Mouse (Mus musculus) hindbrain, embryonic 16.5 days (tissue): ENCODE data around the gene Hs1bp3. TPM values are rescaled to one million over a fixed set of nuclear protein-coding genes. Genes with fewer than 3 reads are reported as not detected.
A peak's percentile ranks its signal among the peaks of the same experiment; 100 is the strongest.

Source experiments
- ATAC-seq: fragments of 200-750 bp; cut with Nextera tagmentation; 2 replicates; pipeline ENCODE4 v1.8.0; 2017; ENCODE audit warnings: moderate TSS enrichment, moderate library complexity
- H3K27ac ChIP-seq: fragments of 300-500 bp; sonication (generic); 2 replicates; pipeline ENCODE4 v1.5.1; 2014; ENCODE audit warnings: low read depth, mild to moderate bottlenecking, control low read depth, low read length, moderate library complexity
- H3K27me3 ChIP-seq: fragments of 300-500 bp; sonication (generic); replicated peaks from 2 replicates; pipeline ENCODE4 v1.6.1; 2014; ENCODE audit warnings: low read length; ENCODE audit not compliant: control insufficient read depth, insufficient read depth
- H3K36me3 ChIP-seq: fragments of 300-500 bp; sonication (generic); 2 replicates; pipeline ENCODE4 v1.6.1; 2014; ENCODE audit warnings: mild to moderate bottlenecking, low read length, moderate library complexity, mixed read lengths; ENCODE audit not compliant: control insufficient read depth, insufficient read depth
- H3K4me1 ChIP-seq: fragments of 300-500 bp; sonication (generic); 2 replicates; pipeline ENCODE4 v1.6.1; 2014; ENCODE audit warnings: low read depth, low read length; ENCODE audit not compliant: control insufficient read depth, insufficient read depth
- H3K4me2 ChIP-seq: fragments of 300-500 bp; sonication (generic); 2 replicates; pipeline ENCODE4 v1.6.1; 2014; ENCODE audit warnings: mild to moderate bottlenecking, low read length, control low read depth, moderate library complexity
- H3K4me3 ChIP-seq: fragments of 300-500 bp; sonication (generic); 2 replicates; pipeline ENCODE4 v1.5.1; 2014; ENCODE audit warnings: mild to moderate bottlenecking, low read length, control low read depth, moderate library complexity
- H3K9ac ChIP-seq: fragments of 300-500 bp; sonication (generic); 2 replicates; pipeline ENCODE4 v1.6.1; 2014; ENCODE audit warnings: low read depth, mild to moderate bottlenecking, control low read depth, low read length, moderate library complexity
- H3K9me3 ChIP-seq: fragments of 300-500 bp; sonication (generic); 2 replicates; pipeline ENCODE4 v1.6.1; 2014; ENCODE audit warnings: mild to moderate bottlenecking, low read length, moderate library complexity; ENCODE audit not compliant: control insufficient read depth
- WGBS: fragments of 180-500 bp; shearing (Covaris S2); extraction: QIAGEN DNeasy Blood & Tissue Kit; methylation state at CpG from one replicate; pipeline ENCODE4 v1.1.7; 2014; 5-methylcytosine and 5-hydroxymethylcytosine counted together
- polyA plus RNA-seq: library from polyadenylated mRNA; unstranded; fragments of >200 nt; fragmentation: Nextera tagmentation; extraction: Ambion mirVana; gene quantifications from 2 replicates; pipeline ENCODE4 v1.2.1, GENCODE M21; 2015

The Hs1bp3 gene
- polyA plus RNA-seq, 1 experiment from 2014 or later: 10.1 TPM

DNA sequence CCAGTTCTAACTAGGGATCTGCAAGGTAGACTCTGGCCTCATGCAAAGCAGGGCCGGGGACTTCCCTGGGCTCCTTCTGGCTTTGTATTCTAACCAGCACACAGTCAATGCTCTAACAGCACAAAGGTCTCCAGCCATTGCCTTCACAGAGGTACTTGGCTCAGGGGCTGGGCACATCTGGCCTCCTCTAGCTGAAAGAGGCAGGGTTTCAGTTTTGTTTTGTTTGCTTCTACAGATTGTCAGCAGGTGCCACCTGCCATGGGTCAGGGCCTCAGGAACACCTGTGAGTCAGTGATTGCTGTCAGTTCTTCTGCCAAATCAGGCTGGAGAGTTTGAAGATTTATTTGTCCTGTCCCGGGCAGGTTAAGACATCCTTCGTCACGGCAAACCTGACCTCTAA, 39.8 kb downstream of the Hs1bp3 start:
- Histone ChIP-seq H3K9ac (no peak overlapping the region), H3K9me3 (no peaks in the 10 kb centered on the region), H3K4me2 (no peak overlapping the region), H3K27ac (no peak overlapping the region), H3K36me3 (no peaks in the 10 kb centered on the region), H3K4me3 (no peak overlapping the region), H3K4me1 (peaks cover 5% of the 10 kb centered on the region), H3K27me3 (no peaks in the 10 kb centered on the region)
- no peak for ATAC-seq
- WGBS: 73% methylated on average over 4 of the region's 4 CpGs

DNA sequence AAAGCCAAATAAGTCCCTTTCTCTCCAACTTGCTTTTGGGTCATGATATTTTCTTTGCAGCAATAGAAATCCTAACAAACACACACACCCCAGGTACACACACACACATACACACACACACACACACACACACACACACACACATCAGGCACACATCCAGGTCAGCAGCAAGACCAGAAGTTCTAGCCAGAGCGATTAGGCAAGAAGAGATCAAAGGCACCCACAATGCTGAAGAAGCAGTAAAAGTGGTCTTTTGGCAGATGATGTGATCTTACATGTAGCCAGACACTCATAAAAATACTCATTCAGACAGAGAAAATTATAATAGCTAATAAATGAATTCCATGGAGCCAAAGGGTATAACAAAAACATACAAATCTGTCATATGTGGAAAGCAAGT, 41.0 kb downstream of the Hs1bp3 start:
- H3K9ac ChIP-seq: no peak overlapping the region
- 87% methylated on average over 1 of the region's 1 CpGs for WGBS
- no peaks in the 10 kb centered on the region for H3K36me3 ChIP-seq
- no peak for ATAC-seq
- no peak overlapping the region for H3K4me3 ChIP-seq
- H3K4me2 ChIP-seq: no peak overlapping the region
- H3K9me3 ChIP-seq: no peaks in the 10 kb centered on the region
- peaks cover 5% of the 10 kb centered on the region for H3K4me1 ChIP-seq
- H3K27me3 ChIP-seq: no peaks in the 10 kb centered on the region
- H3K27ac ChIP-seq: no peak overlapping the region

DNA sequence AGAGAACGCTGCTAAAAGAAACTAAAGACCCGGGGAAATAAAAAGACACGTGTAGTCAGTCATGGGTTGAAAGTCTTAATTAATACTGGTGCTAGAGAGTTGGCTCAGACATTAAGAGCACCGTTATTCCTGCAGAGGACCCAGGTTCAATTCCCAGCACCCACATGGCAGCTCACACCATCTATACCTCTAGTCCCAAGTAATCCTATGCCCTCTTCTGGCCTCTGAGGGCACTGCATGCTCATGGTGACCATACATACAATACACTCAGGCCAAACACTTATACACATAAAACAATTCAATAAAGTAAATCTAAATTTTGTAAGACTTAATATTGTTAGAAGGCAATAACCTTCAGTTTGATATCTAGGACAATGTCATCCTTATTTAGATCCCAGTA, 41.8 kb downstream of the Hs1bp3 start:
- Histone ChIP-seq H3K4me1 (peaks cover 5% of the 10 kb centered on the region), H3K36me3 (no peaks in the 10 kb centered on the region), H3K9ac (no peak overlapping the region), H3K27ac (no peak overlapping the region), H3K27me3 (no peaks in the 10 kb centered on the region), H3K4me2 (no peak overlapping the region), H3K4me3 (no peak overlapping the region), H3K9me3 (no peaks in the 10 kb centered on the region)
- ATAC-seq: no peak
- 97% methylated on average over 4 of the region's 4 CpGs for WGBS

DNA sequence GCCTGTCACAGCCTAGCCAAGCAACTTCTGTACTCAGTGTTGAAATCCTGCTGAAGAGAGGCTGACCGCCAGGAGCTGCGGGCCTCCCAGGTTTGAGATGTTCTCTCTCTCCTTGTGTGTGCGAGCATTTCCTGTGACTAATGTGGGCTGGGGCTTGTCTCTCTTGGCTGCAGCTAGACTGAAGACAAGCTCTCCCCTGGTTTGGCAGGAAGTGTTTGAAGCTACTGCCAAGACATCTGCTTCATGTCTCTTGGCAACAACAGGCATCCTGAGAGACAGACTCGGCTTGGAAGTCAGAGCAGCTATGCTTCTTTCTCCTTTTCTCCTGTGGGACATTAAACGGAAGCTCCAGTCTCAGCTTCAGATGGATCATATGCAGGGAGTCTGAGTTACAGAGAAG, 44.2 kb downstream of the Hs1bp3 start:
- H3K27me3 ChIP-seq: no peaks in the 10 kb centered on the region
- WGBS: 42% methylated on average over 5 of the region's 5 CpGs
- peak; percentile 94 for ATAC-seq

DNA sequence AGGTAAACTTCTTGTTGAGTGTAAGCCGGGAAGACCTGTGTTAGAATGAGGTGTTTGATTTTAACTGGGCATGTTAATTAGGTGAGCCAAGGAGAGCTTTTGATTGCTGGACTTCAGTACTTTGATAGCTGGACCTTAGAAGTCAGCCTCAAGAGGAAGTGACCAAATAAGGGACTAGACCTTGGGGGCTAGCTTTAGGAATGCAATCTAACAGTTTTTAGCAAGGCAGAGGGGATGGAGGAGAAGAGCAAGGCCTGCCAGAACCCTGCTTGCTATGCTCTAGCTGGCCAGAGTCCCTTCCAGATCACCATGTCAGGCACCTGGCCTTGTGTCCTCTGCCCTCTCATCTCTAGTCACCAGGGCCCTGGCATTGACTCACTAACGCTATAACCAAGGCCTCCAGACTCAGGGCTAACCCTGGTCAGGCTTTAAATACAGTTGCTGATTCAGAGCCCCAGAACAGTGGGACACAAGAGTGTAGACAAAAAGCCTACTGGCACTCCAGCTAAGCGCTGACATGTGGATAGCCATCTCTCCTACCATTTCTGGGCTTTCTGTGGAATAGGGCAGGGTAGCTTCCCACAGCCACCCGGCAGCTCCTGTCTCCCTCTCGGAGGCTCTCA, 45.2 kb downstream of the Hs1bp3 start:
- Histone ChIP-seq H3K4me3 (no peak overlapping the region), H3K27ac (no peak overlapping the region; the same call in 1 of the 2 replicates), H3K4me1 (peaks cover 5% of the 10 kb centered on the region), H3K36me3 (no peaks in the 10 kb centered on the region), H3K27me3 (no peaks in the 10 kb centered on the region), H3K4me2 (no peak overlapping the region), H3K9me3 (no peaks in the 10 kb centered on the region), H3K9ac (no peak overlapping the region)
- ATAC-seq: no peak
- 84% methylated on average over 5 of the region's 5 CpGs for WGBS

More for the DNA sequence above, 44.2 kb downstream of the Hs1bp3 start:
- Histone ChIP-seq H3K9ac (no peak overlapping the region), H3K4me2 (0 out of 2 replicates have a peak overlapping the region, but pooled peaks have one; percentile 4), H3K9me3 (no peaks in the 10 kb centered on the region), H3K4me1 (peaks cover 5% of the 10 kb centered on the region), H3K27ac (peak overlapping the region; percentile 60), H3K4me3 (no peak overlapping the region), H3K36me3 (no peaks in the 10 kb centered on the region)

DNA sequence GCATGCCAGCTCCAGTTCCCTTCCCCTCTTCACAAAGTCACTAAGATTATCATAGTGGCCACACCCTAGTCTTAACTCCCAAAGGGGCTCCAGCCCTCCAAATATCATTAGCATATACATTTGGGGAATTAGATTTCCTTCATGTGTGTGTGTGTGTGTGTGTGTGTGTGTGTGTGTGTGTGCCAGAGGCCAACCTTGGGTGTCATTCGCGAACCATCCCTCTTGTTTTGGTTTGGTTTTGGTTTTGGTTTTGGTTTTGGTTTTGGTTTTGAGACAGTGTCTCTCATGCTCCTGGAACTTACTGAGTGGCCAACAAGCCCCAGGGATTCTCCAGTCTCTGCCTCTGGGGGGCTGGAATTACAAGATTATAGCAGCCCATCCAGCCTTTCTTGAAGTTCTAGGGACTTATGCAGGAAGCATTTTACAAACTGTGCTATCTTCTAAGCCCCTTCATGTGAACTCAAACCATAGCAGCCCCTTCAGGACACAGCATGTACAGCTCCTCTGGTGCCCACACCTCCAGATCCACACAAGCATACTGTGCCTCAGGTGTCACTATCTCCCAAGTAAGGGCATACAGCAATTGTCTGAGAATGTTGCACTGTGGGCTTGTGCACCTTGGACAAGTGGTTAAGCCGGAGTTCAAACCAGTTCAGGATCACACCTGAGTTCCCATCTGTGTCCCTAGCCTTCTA, 46.3 kb downstream of the Hs1bp3 start:
- WGBS: 100% methylated on average over 3 of the region's 3 CpGs
- Histone ChIP-seq H3K4me1 (peaks cover 5% of the 10 kb centered on the region), H3K36me3 (no peaks in the 10 kb centered on the region)

DNA sequence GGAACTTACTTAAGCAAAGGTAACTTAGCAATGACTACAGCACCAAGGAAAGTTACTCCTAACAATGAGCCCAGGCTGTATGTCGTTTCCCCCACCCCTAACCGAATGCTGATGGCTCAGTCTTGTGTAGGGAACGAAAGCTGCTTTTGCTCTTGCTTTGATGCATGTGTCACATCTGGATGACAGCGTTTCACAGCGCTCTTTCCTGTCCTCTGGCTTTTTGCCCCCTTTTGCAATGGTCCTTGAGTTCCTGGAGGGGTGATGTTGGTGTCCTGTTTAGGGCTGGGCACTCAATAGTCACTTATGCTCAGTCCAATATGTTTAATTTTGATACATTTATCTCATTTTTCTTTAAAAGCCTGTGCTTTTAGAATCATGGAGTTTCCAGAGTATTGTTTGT, 48.6 kb downstream of the Hs1bp3 start:
- 68% methylated on average over 5 of the region's 5 CpGs for WGBS
- Histone ChIP-seq H3K4me3 (no peak overlapping the region), H3K27me3 (no peaks in the 10 kb centered on the region), H3K27ac (no peak overlapping the region), H3K4me1 (peaks cover 5% of the 10 kb centered on the region), H3K9me3 (no peaks in the 10 kb centered on the region), H3K9ac (no peak overlapping the region), H3K36me3 (no peaks in the 10 kb centered on the region), H3K4me2 (no peak overlapping the region)
- ATAC-seq: no peak

More for the DNA sequence above, 46.3 kb downstream of the Hs1bp3 start:
- no peaks in the 10 kb centered on the region for H3K9me3 ChIP-seq
- no peak overlapping the region for H3K4me3 ChIP-seq
- no peak overlapping the region for H3K4me2 ChIP-seq
- H3K27ac ChIP-seq: no peak overlapping the region
- no peak for ATAC-seq
- no peaks in the 10 kb centered on the region for H3K27me3 ChIP-seq
- no peak overlapping the region for H3K9ac ChIP-seq

DNA sequence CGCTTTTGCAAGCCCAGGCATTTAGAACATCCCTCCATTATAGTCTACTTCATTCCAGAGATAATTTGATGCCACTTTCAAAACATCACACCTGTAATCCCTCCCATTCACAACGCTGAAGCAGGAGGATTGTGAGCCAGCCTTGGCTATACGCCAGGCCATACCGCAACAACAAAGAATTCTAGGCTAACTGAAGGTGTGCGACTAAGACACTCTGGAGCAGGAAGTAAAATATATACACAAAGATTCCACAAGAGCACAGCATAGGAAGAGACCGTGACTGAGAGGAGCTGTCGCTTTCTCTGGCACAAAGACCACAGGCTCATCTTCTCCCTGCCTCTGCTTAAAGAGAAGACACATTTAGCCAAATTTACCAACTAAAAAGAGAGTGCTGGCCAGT, 49.2 kb downstream of the Hs1bp3 start:
- no peak overlapping the region for H3K4me2 ChIP-seq
- no peak for ATAC-seq
- WGBS: 78% methylated on average over 7 of the region's 7 CpGs

DNA sequence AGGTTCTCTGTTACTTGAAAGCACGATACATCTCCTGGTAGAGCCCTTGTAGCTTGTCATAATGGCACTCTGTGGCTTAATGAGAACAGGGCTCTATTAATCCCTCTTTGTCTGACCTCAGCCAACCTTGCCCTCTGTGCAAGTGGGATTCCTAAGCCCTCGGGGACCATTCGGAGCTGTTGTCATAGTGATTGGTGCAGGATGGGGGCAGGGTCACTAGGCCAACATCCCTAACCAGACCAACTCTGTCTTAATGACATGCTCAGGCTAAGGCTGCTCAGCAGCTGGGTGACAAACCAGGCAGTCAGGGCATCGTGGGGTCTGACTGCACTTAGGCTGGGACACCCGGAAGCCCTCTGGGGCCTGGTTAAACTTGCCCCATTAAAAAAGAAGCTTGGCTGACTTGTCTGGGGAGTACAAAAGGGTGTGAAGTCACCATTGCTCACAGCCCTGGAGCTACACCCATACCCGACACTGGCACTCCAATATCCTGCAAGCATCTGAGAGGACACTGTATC, 51.1 kb downstream of the Hs1bp3 start:
- Histone ChIP-seq H3K4me3 (no peak overlapping the region), H3K36me3 (no peaks in the 10 kb centered on the region), H3K9ac (no peak overlapping the region), H3K4me1 (no peaks in the 10 kb centered on the region; the same call in 1 of the 2 replicates), H3K4me2 (no peak overlapping the region), H3K27me3 (no peaks in the 10 kb centered on the region), H3K9me3 (no peaks in the 10 kb centered on the region), H3K27ac (no peak overlapping the region)
- WGBS: 12% methylated on average over 6 of the region's 6 CpGs
- peak; percentile 77 for ATAC-seq

More for the DNA sequence above, 49.2 kb downstream of the Hs1bp3 start:
- H3K27ac ChIP-seq: no peak overlapping the region
- H3K4me3 ChIP-seq: no peak overlapping the region
- H3K36me3 ChIP-seq: no peaks in the 10 kb centered on the region
- H3K27me3 ChIP-seq: no peaks in the 10 kb centered on the region
- H3K4me1 ChIP-seq: peaks cover 5% of the 10 kb centered on the region
- H3K9me3 ChIP-seq: no peaks in the 10 kb centered on the region
- H3K9ac ChIP-seq: no peak overlapping the region
